Mouse (Mus musculus): Measurements from ENCODE around the gene Rai1. TPM values are rescaled to one million over a fixed set of nuclear protein-coding genes. Genes with fewer than 3 reads are reported as not detected.
A peak's percentile ranks its signal among the peaks of the same experiment; 100 is the strongest.

Gene Rai1
- polyA plus RNA-seq, 1 experiment from 2014 or later = 34.4 TPM

- Histone ChIP-seq H3K4me2 (replicated peaks; ENCODE audit: low read depth, low read length) (peak overlapping the region; percentile 67), H3K9me3 (ENCODE audit: control insufficient read depth, low read length) (no peaks in the 10 kb centered on the region), H3K36me3 (ENCODE audit: control insufficient read depth, insufficient read depth, low read length) (peaks cover 39% of the 10 kb centered on the region), H3K27me3 (ENCODE audit: control insufficient read depth, insufficient read depth, low read length) (no peaks in the 10 kb centered on the region), H3K27ac (ENCODE audit: low read depth, low read length) (no peak overlapping the region), H3K4me1 (ENCODE audit: control insufficient read depth, insufficient read depth, low read length) (peaks cover 54% of the 10 kb centered on the region), H3K4me3 (ENCODE audit: low read length) (peak overlapping the region; percentile 10; the same call in 1 of the 2 replicates), H3K9ac (ENCODE audit: low read depth, low read length) (peak overlapping the region; percentile 50; the same call in 1 of the 2 replicates)
- 71% methylated on average over 6 of the region's 6 CpGs for WGBS
- no peak for ATAC-seq (ENCODE audit: low FRiP score, low TSS enrichment)
Observed at GRCm38 (mm10) chr11:60208201-60208600, 103.4 kb downstream of the Rai1 start.

DNA sequence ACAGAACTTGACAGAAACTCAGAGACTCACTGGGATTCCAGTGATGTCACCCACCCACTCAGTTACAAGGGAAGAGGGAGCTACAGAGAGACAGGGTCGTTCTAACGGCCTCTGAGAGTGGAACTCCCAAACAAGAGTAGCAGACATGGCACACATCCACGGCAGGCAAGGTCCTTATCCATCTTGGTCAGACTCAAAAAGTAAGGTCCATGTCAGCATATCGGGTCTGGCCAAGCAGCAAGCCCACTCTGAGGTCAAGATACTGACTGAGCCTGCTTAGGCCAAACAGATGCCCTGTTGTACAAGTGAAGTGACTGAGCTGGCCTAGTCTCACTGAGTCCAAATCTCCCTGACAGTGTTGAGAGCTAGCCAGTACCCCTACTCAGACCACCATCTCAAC is 103.9 kb downstream of the Rai1 start:
- peaks cover 54% of the 10 kb centered on the region for H3K4me1 ChIP-seq (ENCODE audit: control insufficient read depth, insufficient read depth, low read length)
- H3K27me3 ChIP-seq (ENCODE audit: control insufficient read depth, insufficient read depth, low read length) = no peaks in the 10 kb centered on the region
- peaks cover 34% of the 10 kb centered on the region for H3K36me3 ChIP-seq (ENCODE audit: control insufficient read depth, insufficient read depth, low read length)
- H3K9me3 ChIP-seq (ENCODE audit: control insufficient read depth, low read length) = no peaks in the 10 kb centered on the region
- WGBS = 57% methylated on average over 4 of the region's 4 CpGs
- H3K4me3 ChIP-seq (ENCODE audit: low read length) = peak overlapping the region; percentile 39; the same call in 1 of the 2 replicates
- peak overlapping the region; percentile 67 for H3K4me2 ChIP-seq (replicated peaks; ENCODE audit: low read depth, low read length)
- no peak for ATAC-seq (ENCODE audit: low FRiP score, low TSS enrichment)
- peak overlapping the region; percentile 50; the same call in 1 of the 2 replicates for H3K9ac ChIP-seq (ENCODE audit: low read depth, low read length)
- no peak overlapping the region for H3K27ac ChIP-seq (ENCODE audit: low read depth, low read length)

GRCm38 (mm10) chr11:60209217-60209932 is 104.6 kb downstream of the Rai1 start:
- ATAC-seq (ENCODE audit: low FRiP score, low TSS enrichment) = no peak
- Histone ChIP-seq H3K36me3 (ENCODE audit: control insufficient read depth, insufficient read depth, low read length) (peaks cover 27% of the 10 kb centered on the region), H3K27ac (ENCODE audit: low read depth, low read length) (peak overlapping the region; percentile 48; the same call in 1 of the 2 replicates), H3K4me2 (replicated peaks; ENCODE audit: low read depth, low read length) (peak overlapping the region; percentile 67), H3K4me1 (ENCODE audit: control insufficient read depth, insufficient read depth, low read length) (peaks cover 54% of the 10 kb centered on the region), H3K27me3 (ENCODE audit: control insufficient read depth, insufficient read depth, low read length) (no peaks in the 10 kb centered on the region), H3K9me3 (ENCODE audit: control insufficient read depth, low read length) (no peaks in the 10 kb centered on the region), H3K9ac (ENCODE audit: low read depth, low read length) (peak overlapping the region; percentile 50; the same call in 1 of the 2 replicates), H3K4me3 (ENCODE audit: low read length) (peak overlapping the region; percentile 39)
- 37% methylated on average over 7 of the region's 7 CpGs for WGBS

GRCm38 (mm10) chr11:60209933-60210249 is 105.1 kb downstream of the Rai1 start:
- 5% methylated on average over 2 of the region's 2 CpGs for WGBS
- Histone ChIP-seq H3K27me3 (ENCODE audit: control insufficient read depth, insufficient read depth, low read length) (no peaks in the 10 kb centered on the region), H3K36me3 (ENCODE audit: control insufficient read depth, insufficient read depth, low read length) (peaks cover 22% of the 10 kb centered on the region), H3K9me3 (ENCODE audit: control insufficient read depth, low read length) (no peaks in the 10 kb centered on the region), H3K27ac (ENCODE audit: low read depth, low read length) (peak overlapping the region; percentile 48; the same call in 1 of the 2 replicates), H3K4me2 (replicated peaks; ENCODE audit: low read depth, low read length) (peak overlapping the region; percentile 67), H3K9ac (ENCODE audit: low read depth, low read length) (peak overlapping the region; percentile 50), H3K4me3 (ENCODE audit: low read length) (peak overlapping the region; percentile 39), H3K4me1 (ENCODE audit: control insufficient read depth, insufficient read depth, low read length) (peaks cover 54% of the 10 kb centered on the region)
- ATAC-seq (ENCODE audit: low FRiP score, low TSS enrichment) = no peak

- ATAC-seq (ENCODE audit: low FRiP score, low TSS enrichment) = peak; percentile 88
- H3K9me3 ChIP-seq (ENCODE audit: control insufficient read depth, low read length) = no peaks in the 10 kb centered on the region
- 1% methylated on average over 47 of the region's 47 CpGs for WGBS
- peak overlapping the region; percentile 39 for H3K4me3 ChIP-seq (ENCODE audit: low read length)
- peaks cover 54% of the 10 kb centered on the region for H3K4me1 ChIP-seq (ENCODE audit: control insufficient read depth, insufficient read depth, low read length)
- peaks cover 18% of the 10 kb centered on the region for H3K36me3 ChIP-seq (ENCODE audit: control insufficient read depth, insufficient read depth, low read length)
- peak overlapping the region; percentile 67 for H3K4me2 ChIP-seq (replicated peaks; ENCODE audit: low read depth, low read length)
- peak overlapping the region; percentile 48; the same call in 1 of the 2 replicates for H3K27ac ChIP-seq (ENCODE audit: low read depth, low read length)
- peak overlapping the region; percentile 50 for H3K9ac ChIP-seq (ENCODE audit: low read depth, low read length)
- no peaks in the 10 kb centered on the region for H3K27me3 ChIP-seq (ENCODE audit: control insufficient read depth, insufficient read depth, low read length)
Observed at GRCm38 (mm10) chr11:60210305-60210724, 105.5 kb downstream of the Rai1 start.

GRCm38 (mm10) chr11:60211152-60211551 is 106.3 kb downstream of the Rai1 start:
- Histone ChIP-seq H3K4me2 (replicated peaks; ENCODE audit: low read depth, low read length) (peak overlapping the region; percentile 67; the same call in 1 of the 2 replicates), H3K9me3 (ENCODE audit: control insufficient read depth, low read length) (no peaks in the 10 kb centered on the region), H3K27me3 (ENCODE audit: control insufficient read depth, insufficient read depth, low read length) (no peaks in the 10 kb centered on the region), H3K4me3 (ENCODE audit: low read length) (no peak overlapping the region), H3K27ac (ENCODE audit: low read depth, low read length) (no peak overlapping the region), H3K9ac (ENCODE audit: low read depth, low read length) (no peak overlapping the region), H3K4me1 (ENCODE audit: control insufficient read depth, insufficient read depth, low read length) (peaks cover 53% of the 10 kb centered on the region), H3K36me3 (ENCODE audit: control insufficient read depth, insufficient read depth, low read length) (peaks cover 11% of the 10 kb centered on the region)
- ATAC-seq (ENCODE audit: low FRiP score, low TSS enrichment) = no peak
- 49% methylated on average over 3 of the region's 3 CpGs for WGBS

DNA sequence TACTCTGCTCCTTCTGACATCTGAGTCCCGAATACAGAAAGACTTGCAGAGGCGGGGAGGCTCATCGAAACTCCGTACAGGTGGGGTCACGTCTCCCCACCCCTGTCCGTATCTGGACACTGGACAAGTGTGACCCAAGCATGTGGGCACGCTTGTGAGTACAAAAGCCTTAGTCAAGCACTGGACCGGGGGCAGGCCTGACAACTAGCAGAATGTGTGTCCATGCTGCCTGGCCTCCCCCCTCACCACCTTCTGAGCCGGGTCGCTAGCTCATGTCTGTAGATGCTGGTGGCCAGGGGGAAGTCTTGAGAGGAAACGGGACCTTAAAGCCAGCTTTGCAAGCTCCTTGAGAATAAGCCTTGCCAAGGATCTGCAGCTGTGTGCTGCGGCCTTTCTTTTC is 106.9 kb downstream of the Rai1 start:
- Histone ChIP-seq H3K9me3 (ENCODE audit: control insufficient read depth, low read length) (no peaks in the 10 kb centered on the region), H3K9ac (ENCODE audit: low read depth, low read length) (no peak overlapping the region), H3K27me3 (ENCODE audit: control insufficient read depth, insufficient read depth, low read length) (no peaks in the 10 kb centered on the region), H3K4me3 (ENCODE audit: low read length) (no peak overlapping the region), H3K27ac (ENCODE audit: low read depth, low read length) (no peak overlapping the region), H3K36me3 (ENCODE audit: control insufficient read depth, insufficient read depth, low read length) (peaks cover 5% of the 10 kb centered on the region), H3K4me2 (replicated peaks; ENCODE audit: low read depth, low read length) (no peak overlapping the region), H3K4me1 (ENCODE audit: control insufficient read depth, insufficient read depth, low read length) (peaks cover 50% of the 10 kb centered on the region)
- no peak for ATAC-seq (ENCODE audit: low FRiP score, low TSS enrichment)
- WGBS = 42% methylated on average over 12 of the region's 12 CpGs

DNA sequence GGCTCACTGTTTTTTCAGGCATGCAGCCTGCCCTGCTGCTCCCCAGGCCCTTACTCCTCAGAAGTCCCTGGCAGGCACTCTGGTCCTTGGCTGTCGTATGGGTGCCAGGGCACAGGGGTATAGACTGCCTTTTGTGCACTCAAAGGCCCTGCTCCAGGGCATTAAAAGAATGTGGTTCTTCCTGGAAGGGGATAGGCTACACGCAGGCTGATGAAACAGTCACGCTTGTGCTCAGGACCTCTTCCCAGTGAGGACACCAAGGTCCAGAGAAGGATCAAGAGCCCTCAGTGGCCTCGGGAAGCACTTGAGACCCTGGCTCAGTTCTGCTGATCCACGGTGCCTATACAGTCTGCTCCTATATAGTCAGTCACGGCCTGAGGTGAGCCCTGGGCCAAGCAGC is 108.5 kb downstream of the Rai1 start:
- H3K4me2 ChIP-seq (replicated peaks; ENCODE audit: low read depth, low read length) = no peak overlapping the region

GRCm38 (mm10) chr11:60216671-60217070 is 111.9 kb downstream of the Rai1 start:
- Histone ChIP-seq H3K27ac (ENCODE audit: low read depth, low read length) (no peak overlapping the region), H3K27me3 (ENCODE audit: control insufficient read depth, insufficient read depth, low read length) (no peaks in the 10 kb centered on the region), H3K36me3 (ENCODE audit: control insufficient read depth, insufficient read depth, low read length) (peaks cover 3% of the 10 kb centered on the region; the same call in 1 of the 2 replicates), H3K4me3 (ENCODE audit: low read length) (no peak overlapping the region), H3K9ac (ENCODE audit: low read depth, low read length) (no peak overlapping the region), H3K4me2 (replicated peaks; ENCODE audit: low read depth, low read length) (no peak overlapping the region), H3K4me1 (ENCODE audit: control insufficient read depth, insufficient read depth, low read length) (peaks cover 27% of the 10 kb centered on the region), H3K9me3 (ENCODE audit: control insufficient read depth, low read length) (no peaks in the 10 kb centered on the region)
- ATAC-seq (ENCODE audit: low FRiP score, low TSS enrichment) = no peak
- WGBS = 63% methylated on average over 1 of the region's 1 CpGs

More for the DNA sequence above, 108.5 kb downstream of the Rai1 start:
- no peaks in the 10 kb centered on the region for H3K9me3 ChIP-seq (ENCODE audit: control insufficient read depth, low read length)
- WGBS = 65% methylated on average over 6 of the region's 6 CpGs
- H3K9ac ChIP-seq (ENCODE audit: low read depth, low read length) = peak overlapping the region; percentile 9; the same call in 1 of the 2 replicates
- H3K27me3 ChIP-seq (ENCODE audit: control insufficient read depth, insufficient read depth, low read length) = no peaks in the 10 kb centered on the region
- peaks cover 45% of the 10 kb centered on the region for H3K4me1 ChIP-seq (ENCODE audit: control insufficient read depth, insufficient read depth, low read length)
- H3K36me3 ChIP-seq (ENCODE audit: control insufficient read depth, insufficient read depth, low read length) = peaks cover 3% of the 10 kb centered on the region; the same call in 1 of the 2 replicates
- H3K27ac ChIP-seq (ENCODE audit: low read depth, low read length) = no peak overlapping the region
- no peak for ATAC-seq (ENCODE audit: low FRiP score, low TSS enrichment)
- no peak overlapping the region for H3K4me3 ChIP-seq (ENCODE audit: low read length)

All from kidney, embryonic 14.5 days (tissue).